27 mouse cellular contexts compared by ENCODE assay signal in genomic region chr12:97515805-97516204, GRCm38 (mm10).
"Had no signal": no experiment of that assay in that cellular context is flagged by ENCODE, and none has a peak within 500 bp of the region (broad histone marks: within the 10 kb centered on the region; RNA-seq: fewer than 3 reads in every experiment).

No protein-coding gene starts in this region.

- H3K4me1 ChIP-seq: hindbrain, embryonic 15.5 days; intestine, embryonic 15.5 days; limb, embryonic 10.5 days; limb, embryonic 12.5 days; liver, embryonic 13.5 days; liver, embryonic 15.5 days had no signal

- H3K9me3 ChIP-seq: heart, embryonic 13.5 days; heart, embryonic 15.5 days; hindbrain, embryonic 13.5 days; hindbrain, embryonic 15.5 days; intestine, embryonic 15.5 days; limb, embryonic 10.5 days; limb, embryonic 12.5 days; liver, embryonic 13.5 days; liver, embryonic 15.5 days had no signal

- H3K36me3 ChIP-seq: heart, embryonic 13.5 days; heart, embryonic 15.5 days; hindbrain, embryonic 13.5 days; hindbrain, embryonic 15.5 days; intestine, embryonic 15.5 days; limb, embryonic 10.5 days; limb, embryonic 12.5 days; liver, embryonic 13.5 days; liver, embryonic 15.5 days had no signal

- H3K4me2 ChIP-seq: heart, embryonic 11.5 days; heart, embryonic 13.5 days; heart, embryonic 15.5 days; hindbrain, embryonic 13.5 days; hindbrain, embryonic 15.5 days; intestine, embryonic 15.5 days; limb, embryonic 12.5 days; liver, embryonic 11.5 days; liver, embryonic 13.5 days; liver, embryonic 15.5 days had no signal

- H3K27ac ChIP-seq: heart, adult 2 months; heart, embryonic 13.5 days; heart, embryonic 15.5 days; hindbrain, embryonic 13.5 days; hindbrain, embryonic 15.5 days; intestine, embryonic 15.5 days; layer of hippocampus, adult 2 months; limb, embryonic 10.5 days; limb, embryonic 12.5 days; liver, embryonic 13.5 days; liver, embryonic 15.5 days had no signal

- ATAC-seq: inflammation-experienced regulatory T-cells, adult 6 months; intestine, embryonic 15.5 days; intestine, postnatal 0 days; liver, postnatal 0 days had no signal

- H3K4me3 ChIP-seq: heart, adult 2 months; heart, embryonic 13.5 days; heart, embryonic 15.5 days; hindbrain, embryonic 13.5 days; hindbrain, embryonic 15.5 days; intestine, embryonic 15.5 days; layer of hippocampus, adult 2 months; limb, embryonic 10.5 days; limb, embryonic 12.5 days; liver, embryonic 13.5 days; liver, embryonic 15.5 days had no signal

- H3K27me3 ChIP-seq: heart, embryonic 13.5 days; heart, embryonic 15.5 days; hindbrain, embryonic 13.5 days; hindbrain, embryonic 15.5 days; intestine, embryonic 15.5 days; limb, embryonic 12.5 days; liver, embryonic 13.5 days; liver, embryonic 15.5 days had no signal

- DNase-seq: gastrocnemius, postnatal 14 days; gastrocnemius, postnatal 36 days; heart, adult 11 months; heart, adult 2 months; heart, postnatal 14 days; heart, postnatal 36 days; kidney, adult 18-20 months; kidney, adult 8-10 months; kidney, postnatal 10 days; kidney, postnatal 25 days; kidney, postnatal 4 days; liver; liver, embryonic 13.5 days; liver, postnatal 0 days had no signal

- H3K9ac ChIP-seq: heart, embryonic 13.5 days; heart, embryonic 15.5 days; hindbrain, embryonic 13.5 days; hindbrain, embryonic 15.5 days; intestine, embryonic 15.5 days; limb, embryonic 12.5 days; liver, embryonic 13.5 days; liver, embryonic 15.5 days; liver, postnatal 0 days had no signal
